Mouse (Mus musculus): ENCODE data around the gene Socs5. TPM values are rescaled to one million over a fixed set of nuclear protein-coding genes. Genes with fewer than 3 reads are reported as not detected.
A peak's percentile ranks its signal among the peaks of the same experiment; 100 is the strongest.

Socs5 gene
- polyA plus RNA-seq, 1 experiment from 2014 or later: 9.2 TPM

- ATAC-seq (ENCODE audit: extremely low read depth, insufficient number of reproducible peaks, low FRiP score, low TSS enrichment): no peak; the same call in 1 of the 2 replicates
- H3K4me1 ChIP-seq: peaks cover 32% of the 10 kb centered on the region
- H3K4me3 ChIP-seq: no peak overlapping the region
- H3K27me3 ChIP-seq (replicated peaks): peaks cover 13% of the 10 kb centered on the region
- WGBS: 25% methylated on average over 11 of the region's 11 CpGs
- H3K27ac ChIP-seq (replicated peaks): no peak overlapping the region
- H3K36me3 ChIP-seq: no peaks in the 10 kb centered on the region
- H3K9ac ChIP-seq: no peak overlapping the region
- H3K9me3 ChIP-seq: no peaks in the 10 kb centered on the region
- H3K4me2 ChIP-seq: peak overlapping the region; percentile 21; the same call in 1 of the 2 replicates
Measured at GRCm38 (mm10) chr17:87185461-87186066, 78.1 kb downstream of the Socs5 start.

DNA sequence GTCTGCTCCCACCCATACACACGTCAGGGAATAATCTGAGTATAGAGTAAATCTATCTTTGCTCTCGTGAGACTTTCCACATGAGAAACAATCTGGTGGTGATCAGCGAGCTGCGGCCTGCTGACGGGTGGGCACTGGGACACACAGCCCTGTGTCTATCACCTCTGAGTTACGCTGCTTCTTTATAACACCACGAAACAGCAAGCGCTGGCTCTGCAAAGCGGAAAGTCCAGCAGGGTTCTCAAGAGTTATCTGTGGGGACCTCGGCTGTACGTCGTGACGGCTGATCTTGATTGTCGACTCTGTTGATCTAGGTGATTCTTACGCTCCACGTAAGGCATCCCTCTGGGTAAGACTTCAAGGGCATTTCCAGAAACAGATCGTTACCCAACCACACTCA, 79.5 kb downstream of the Socs5 start:
- WGBS: 41% methylated on average over 17 of the region's 17 CpGs
- no peaks in the 10 kb centered on the region for H3K36me3 ChIP-seq

More for the DNA sequence above, 79.5 kb downstream of the Socs5 start:
- H3K9me3 ChIP-seq: no peaks in the 10 kb centered on the region
- no peak overlapping the region for H3K27ac ChIP-seq (replicated peaks)
- H3K4me2 ChIP-seq: peak overlapping the region; percentile 27; the same call in 1 of the 2 replicates
- peaks cover 13% of the 10 kb centered on the region for H3K27me3 ChIP-seq (replicated peaks)
- H3K9ac ChIP-seq: no peak overlapping the region
- no peak for ATAC-seq (ENCODE audit: extremely low read depth, insufficient number of reproducible peaks, low FRiP score, low TSS enrichment)
- H3K4me3 ChIP-seq: no peak overlapping the region
- H3K4me1 ChIP-seq: peaks cover 32% of the 10 kb centered on the region

Small RNAs within 50 kb of the gene (microRNA-seq; reads per million reads assigned to microRNA genes)
- gene Gm22346: not detected

Other genes with a start within 250 kb of the Socs5 start
- not detected in 2 replicates for gene Tmem247, start 190.3 kb upstream of the Socs5 start, polyA plus RNA-seq (2015; fragmentation: Nextera tagmentation; extraction: Ambion mirVana)
- gene Atp6v1e2, start 159.8 kb upstream of the Socs5 start, polyA plus RNA-seq (2015; fragmentation: Nextera tagmentation; extraction: Ambion mirVana): not detected in 2 replicates
- 18.4 and 18.5 TPM in 2 replicates for gene Rhoq, start 144.6 kb upstream of the Socs5 start, polyA plus RNA-seq (2015; fragmentation: Nextera tagmentation; extraction: Ambion mirVana)
- gene Pigf, start 82.3 kb upstream of the Socs5 start, polyA plus RNA-seq (2015; fragmentation: Nextera tagmentation; extraction: Ambion mirVana): 17.5 and 19.2 TPM in 2 replicates
- 105 and 119 TPM in 2 replicates for gene Cript, start 82.1 kb upstream of the Socs5 start, polyA plus RNA-seq (2015; fragmentation: Nextera tagmentation; extraction: Ambion mirVana)
- 76.6 and 88.2 TPM in 2 replicates for gene Mcfd2, start 158.3 kb downstream of the Socs5 start, polyA plus RNA-seq (2015; fragmentation: Nextera tagmentation; extraction: Ambion mirVana)
- gene Ttc7, start 175.2 kb downstream of the Socs5 start, polyA plus RNA-seq (2015; fragmentation: Nextera tagmentation; extraction: Ambion mirVana): 2.5 and 3.6 TPM in 2 replicates

Data from heart, embryonic 13.5 days (tissue).